Mouse (Mus musculus) naive thymus-derived CD4-positive, alpha-beta T cell, adult 2 months (primary cell): Measurements from ENCODE around the gene Cox14.
"Not testable (repeated sequence)": the region's sequence is repeated elsewhere in the genome, so short reads cannot be mapped to it uniquely, and the experiment has no call there.

Source experiments
- DNase-seq: peaks from one replicate; pipeline ENCODE4 v3.0.0-alpha.2; 2011; ENCODE audit warnings: low read depth

Cox14 gene

DNA sequence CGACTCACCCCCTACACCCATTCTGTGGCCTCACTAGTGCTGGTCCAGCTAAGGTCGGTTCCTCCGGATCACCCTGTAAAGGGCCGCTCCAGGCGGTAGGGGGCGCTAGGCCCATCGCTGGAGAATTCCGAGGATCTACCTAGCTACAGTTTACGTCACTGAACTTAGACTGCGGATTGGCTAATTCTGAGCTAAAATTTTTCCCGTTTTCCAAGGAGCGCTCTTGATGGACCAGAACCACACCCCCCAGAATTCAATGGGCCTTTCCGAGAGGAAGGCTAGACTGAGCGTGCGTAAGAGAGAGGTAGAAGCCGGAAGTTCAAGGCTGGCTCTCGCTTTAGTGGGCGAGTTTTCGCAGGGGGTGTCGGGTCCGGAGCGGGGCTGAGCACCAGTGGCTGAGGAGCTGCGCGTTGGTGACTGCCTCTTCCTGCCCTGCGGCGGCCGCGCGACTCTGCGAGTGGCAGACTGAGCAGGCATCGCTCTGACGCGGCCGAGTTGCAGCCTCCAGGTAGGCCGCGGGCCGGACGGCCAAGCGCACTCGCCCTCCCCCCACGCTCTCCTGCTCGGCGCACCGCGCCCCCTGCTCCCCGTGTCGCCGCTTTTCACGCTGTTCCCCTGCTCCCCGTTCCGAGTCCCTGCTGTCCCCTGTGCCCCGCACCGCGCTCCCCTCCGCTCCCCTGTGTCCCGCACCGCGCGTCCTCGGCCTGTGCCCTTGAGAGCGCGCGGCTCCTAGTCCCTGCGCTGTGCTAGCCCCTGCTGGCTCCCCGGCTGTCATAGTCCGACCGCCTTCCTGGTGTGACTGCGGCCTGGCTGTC is at the start of gene Cox14:
TSS of gene Cox14 (plus strand) at position 278 of the 815 bp plus-strand sequence.
- DNase-seq, result peak; percentile 98

DNA sequence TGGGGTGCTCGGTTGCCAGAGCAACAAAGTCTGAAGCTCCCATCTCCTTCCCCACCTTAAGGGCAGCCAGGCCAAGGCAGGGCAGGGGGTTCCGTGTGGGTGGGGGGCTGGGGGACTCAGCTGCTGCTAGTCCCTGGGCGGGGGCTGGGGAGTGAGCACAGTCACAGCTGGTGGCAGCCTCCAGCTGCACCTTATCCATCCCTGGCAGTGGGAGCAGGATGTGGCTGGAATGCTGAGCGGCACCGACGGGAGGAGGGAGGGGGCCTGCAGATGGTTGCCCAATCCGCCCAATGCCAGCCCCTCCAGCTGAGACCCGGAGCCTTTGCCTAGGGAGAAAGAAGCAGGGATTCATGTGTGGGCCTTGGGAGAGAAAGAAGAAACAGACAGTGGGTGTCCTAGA is 48.3 kb upstream of the Cox14 start:
- no peak for DNase-seq

DNA sequence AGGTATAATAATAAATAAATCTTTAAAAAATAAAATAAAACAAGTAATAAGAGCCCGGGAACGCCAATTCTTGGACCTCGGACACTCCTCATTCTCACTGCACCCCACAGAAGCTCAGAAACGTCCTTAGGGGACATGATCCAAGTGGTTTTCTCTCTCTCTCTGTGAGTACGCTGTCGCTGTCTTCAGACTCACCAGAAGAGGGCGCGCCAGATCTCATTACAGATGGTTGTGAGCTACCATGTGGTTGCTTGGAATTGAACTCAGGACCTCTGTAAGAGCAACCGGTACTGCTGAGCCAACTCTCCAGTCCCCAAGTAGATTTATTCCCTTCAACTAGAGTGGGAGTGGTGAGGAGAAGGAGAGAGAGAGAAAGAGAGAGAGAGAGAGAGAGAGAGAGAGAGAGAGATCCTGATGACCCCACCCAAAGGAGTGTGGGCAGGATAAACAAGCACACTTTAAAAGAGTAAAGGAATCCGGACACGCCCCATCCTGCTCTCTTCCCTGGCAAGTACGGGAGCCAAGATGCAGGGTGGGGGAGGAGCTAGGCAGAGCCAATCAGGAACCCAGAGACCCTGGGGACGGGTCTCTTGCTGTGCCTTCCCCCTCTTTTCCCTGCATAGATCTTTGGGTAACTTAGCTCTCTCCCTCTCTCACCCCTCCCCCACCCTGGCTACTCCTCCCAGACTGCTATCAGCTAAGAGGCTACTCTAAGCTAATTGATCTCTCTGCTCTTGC is 47.2 kb upstream of the Cox14 start:
- peak; percentile 45 for DNase-seq

DNA sequence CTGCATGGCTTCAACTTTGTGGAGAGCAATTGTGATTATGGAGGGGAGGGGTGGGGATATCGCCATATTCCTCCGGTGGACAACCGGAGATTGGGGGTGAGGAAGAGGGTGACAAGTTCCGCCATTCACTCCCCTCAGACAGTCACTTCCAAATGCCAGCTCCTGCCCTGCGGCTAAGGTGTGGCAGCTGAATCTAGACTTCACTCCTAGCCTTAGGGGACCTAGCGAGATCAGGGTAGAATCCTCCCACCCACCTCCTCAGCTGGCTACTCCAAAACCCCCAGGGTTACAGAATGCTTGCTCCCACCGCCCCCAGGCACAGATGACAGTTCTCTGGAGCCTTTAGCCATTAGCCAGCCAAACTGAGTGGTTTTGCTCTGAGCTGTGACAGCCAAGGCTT is 46.4 kb upstream of the Cox14 start:
- no peak for DNase-seq

DNA sequence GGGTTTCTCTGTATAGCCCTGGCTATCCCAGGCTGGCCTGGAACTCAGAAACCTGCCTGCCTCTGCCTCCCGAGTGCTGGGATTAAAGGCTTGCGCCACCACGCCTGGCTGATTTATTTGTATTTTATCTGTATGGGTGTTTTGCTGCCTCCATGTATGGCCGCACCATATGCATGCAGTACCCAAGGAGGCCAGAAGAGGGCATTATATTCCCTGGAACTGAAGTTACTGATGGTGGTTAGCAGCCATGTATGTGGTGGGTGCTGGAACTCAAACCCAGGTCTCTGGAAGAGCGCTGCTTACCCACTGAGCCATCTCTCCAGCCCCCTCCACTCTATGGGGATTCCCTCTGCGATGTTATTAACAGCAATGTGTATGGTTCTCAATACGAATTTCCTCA is 42.5 kb upstream of the Cox14 start:
- DNase-seq, result peak; percentile 55

DNA sequence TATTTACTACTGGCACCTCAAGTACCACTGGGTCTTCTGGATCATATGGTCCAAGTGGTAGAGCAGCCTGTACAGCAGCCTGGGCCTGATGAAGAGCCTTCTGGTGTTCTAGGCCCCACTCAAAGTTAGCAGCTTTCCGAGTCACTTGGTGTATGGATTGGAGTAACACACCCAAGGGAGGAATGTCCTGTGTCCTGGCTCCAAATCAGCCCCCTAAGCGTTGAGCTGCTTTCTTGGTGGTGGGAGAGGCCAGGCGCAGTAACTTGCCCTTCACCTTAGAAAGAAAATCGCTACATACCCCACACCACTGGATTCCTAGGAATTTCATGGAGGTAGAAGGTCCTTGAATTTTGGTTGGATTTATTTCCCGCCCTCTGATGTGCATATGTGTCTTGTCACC is 41.3 kb upstream of the Cox14 start:
- no peak for DNase-seq

DNA sequence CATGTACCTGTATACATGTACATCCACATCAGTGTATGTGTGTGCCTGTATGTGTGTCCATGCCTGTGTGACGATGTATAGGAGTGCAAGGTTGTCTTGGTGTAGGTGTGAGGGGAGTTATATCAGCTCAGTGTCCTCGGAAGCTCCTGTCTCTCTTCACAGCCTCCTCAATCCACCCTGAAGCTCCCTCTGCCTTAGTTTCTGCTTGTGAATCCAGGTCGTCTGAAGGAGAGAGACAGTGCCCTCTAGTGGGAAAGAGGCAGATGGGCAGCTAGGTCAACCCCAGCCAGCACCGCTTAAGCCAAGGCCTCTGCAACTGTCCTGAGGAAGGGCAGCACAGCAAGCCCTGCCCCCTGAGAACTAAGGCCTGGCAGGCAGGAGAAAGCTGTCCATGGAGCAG is 36.7 kb upstream of the Cox14 start:
- DNase-seq, result peak; percentile 66

DNA sequence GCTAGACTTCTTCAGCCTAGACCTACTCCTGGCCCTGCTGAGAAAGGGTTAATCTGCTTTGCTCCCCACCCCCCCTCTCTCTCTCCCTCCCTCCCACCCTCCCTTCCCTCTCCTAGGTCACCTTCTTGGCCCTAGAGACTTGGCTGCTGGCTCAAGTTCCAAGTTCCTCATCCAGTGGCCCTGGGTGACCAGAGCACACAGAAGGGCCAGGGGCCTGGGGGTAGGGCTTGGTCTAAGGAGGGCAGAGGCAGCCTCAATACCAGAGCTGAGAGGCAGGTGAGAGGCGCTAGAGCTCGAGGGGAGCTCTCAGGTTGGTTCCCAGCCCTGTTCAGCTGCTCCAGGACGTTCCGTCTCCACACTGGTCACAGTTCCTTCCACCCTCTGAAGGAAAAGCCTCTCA is 34.5 kb upstream of the Cox14 start:
- no peak for DNase-seq

DNA sequence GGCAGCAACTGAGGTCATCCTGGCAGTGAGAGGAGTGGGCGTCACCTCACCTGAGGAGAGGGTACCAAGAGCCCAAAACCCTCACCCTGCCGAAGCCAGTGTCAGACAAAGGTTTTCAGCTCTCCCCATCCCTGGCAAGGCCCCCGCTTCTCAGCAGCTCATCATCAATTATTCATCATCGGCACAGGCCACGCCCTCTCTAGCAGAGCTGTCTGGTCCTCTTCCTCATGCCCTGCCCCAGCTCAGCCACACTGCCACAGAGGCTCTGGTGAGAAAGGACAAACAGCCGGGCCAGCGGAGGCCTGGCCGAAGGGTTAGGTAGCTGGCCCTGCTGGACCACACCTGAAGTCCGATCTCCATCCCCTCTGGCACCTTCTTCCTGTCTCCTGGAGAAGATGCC is 33.4 kb upstream of the Cox14 start:
- DNase-seq, result no peak

DNA sequence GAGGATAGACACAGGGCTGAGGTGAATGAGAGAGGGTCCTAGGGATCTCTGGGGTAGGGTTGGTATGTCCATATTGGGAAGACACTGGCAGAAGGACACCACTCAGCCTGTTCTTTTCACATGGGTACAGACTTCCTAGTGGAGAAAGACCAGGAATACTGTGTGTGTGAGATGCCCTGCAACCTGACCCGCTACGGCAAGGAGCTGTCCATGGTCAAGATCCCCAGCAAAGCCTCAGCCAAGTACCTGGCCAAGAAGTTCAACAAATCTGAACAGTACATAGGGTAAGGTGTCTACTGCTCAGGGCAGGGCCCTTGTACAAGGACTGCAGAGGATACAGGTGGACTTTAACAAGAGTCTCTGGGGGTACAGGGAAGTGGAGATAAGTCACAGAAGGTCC is 28.1 kb upstream of the Cox14 start:
- DNase-seq, result no peak

DNA sequence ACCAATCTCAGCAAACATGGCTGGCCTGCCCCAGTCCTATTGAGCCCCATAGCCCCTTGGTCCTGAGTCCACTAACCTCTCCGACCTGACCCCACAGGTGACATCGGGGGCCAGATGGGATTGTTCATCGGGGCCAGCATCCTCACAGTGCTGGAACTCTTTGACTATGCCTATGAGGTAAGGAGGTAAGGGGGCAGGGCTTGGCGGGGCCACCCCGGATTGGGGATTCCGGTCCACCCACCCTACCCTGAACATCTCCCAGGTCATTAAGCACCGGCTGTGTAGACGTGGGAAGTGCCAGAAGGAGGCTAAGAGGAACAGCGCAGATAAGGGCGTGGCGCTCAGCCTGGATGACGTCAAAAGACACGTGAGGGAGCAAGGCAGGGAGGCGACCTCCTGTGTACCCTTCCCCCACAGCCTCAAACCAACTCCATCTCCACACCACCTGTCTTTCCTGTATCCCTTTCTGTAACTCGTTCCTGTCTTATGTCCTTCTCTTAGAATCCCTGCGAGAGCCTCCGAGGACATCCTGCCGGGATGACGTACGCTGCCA is 26.8 kb upstream of the Cox14 start:
- no peak for DNase-seq

DNA sequence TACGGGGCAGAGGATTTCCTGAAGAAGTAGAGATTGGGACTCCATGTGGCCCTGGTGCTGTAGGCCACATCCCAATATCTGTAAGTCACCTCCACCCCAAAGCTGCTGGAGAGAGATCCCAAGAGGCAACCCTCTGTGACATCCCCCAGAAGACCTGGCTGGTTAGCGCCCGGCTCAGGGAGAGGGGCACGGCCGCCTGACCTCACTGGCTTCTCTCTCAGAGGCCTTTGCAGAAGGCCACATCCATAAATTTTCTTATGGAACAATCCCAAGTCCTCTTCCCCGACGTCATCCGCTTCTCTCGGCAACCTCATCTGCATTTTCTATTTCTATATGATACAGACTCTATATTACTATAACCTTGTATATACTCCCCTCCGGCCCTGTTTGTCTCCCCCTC is 25.7 kb upstream of the Cox14 start:
- no peak for DNase-seq

DNA sequence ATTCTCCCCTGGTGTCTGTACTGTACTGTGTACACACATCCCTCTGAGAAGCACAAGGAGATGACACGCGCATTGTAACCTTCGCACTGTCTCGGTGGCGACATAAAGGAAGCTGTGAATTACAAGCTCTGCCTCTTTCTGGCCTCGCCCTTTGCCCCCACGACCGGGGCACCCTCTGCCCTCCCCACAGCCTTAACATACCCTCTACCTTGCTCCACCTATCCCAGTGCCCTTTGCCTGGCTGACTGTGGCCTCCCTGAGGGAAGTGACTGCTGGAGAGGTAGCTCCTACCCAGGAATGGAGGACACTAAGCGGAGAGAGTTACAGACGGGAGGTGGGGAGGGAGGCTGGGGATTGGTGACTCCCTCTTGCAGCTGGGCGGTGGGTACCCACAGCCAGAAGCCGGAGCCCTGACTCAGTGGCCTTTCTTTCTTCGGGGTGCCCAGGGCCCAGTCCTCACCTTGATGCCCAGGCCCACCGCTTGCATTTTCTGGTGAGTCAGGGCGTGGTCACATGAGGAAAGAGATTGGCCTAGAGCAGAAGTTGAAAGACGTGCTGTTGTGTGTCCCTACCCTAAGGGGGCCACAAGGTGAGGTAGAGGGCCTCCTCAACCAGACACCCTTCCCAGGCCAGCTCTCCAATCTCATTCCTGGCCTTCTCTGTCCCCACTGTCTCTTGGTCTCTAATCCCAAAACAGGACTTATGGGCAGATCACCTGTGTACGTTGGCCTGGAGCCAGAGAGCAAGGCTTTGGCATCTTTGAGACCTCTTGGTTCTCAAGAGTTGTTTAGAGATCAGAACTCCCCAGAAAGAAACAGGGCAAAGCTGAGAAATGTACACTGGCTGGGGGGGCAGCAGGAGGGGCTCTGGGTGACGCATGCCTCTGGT is 25.0 kb upstream of the Cox14 start:
- DNase-seq, result no peak

DNA sequence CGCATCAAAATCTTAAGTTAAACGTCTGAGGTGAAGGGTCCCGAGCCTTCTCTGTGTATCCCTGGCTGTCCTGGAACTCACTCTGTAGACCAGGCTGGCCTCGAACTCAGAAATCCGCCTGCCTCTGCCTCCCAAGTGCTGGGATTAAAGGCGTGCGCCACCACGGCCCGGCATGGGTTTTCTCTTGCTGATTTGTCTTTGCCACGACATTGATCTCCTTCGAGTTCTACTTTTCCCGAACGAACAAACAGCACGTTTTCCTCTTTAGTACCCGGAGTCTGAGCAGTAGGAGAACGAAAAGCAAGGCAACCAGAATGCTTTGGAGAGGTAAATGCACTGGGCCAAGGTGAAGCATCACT is 23.8 kb upstream of the Cox14 start:
- DNase-seq, result not testable (repeated sequence)

DNA sequence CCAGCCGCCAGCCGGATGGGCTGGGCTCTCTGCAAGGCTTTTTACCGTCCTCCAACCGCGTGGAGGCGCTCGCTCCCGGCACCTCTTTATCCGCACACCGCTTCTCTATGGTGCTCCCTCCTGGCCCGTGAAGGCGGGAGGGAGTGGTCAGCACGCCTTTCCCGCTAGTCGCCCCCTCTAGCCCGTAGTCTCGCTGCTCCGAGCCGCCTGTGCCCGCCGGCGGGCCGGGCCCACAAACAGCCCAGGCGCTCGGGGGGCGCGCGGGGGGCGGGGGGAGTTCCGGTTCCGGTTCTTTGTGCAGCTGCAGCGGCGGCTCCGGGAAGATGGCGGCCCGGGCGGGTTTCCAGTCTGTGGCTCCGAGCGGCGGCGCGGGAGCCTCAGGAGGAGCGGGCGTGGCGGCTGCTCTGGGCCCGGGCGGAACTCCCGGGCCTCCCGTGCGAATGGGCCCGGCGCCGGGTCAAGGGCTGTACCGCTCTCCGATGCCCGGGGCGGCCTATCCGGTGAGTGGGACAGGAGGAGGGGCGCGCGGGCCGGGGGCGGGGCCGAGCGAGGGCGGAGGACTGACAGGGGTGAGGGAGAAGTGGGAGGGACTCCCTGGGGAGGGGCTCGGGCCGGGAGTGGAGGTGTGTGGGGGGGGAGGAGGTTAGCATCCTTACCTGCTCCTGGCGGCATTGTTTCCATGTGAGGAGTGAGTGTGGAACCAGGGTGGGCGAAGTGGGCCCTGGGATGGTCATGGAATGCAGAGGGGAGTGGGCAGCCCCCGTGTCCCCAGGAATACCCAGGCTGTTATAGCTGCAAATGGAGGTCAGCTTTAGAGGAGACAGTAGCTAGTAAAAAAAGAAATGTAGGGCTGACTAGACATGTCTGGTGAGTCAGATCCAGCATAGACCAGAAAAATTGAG is 23.2 kb upstream of the Cox14 start, which contains the start of gene Smarcd1:
TSS of gene Smarcd1 (plus strand) at position 131 of the 902 bp plus-strand sequence.
- peak; percentile 96 for DNase-seq

DNA sequence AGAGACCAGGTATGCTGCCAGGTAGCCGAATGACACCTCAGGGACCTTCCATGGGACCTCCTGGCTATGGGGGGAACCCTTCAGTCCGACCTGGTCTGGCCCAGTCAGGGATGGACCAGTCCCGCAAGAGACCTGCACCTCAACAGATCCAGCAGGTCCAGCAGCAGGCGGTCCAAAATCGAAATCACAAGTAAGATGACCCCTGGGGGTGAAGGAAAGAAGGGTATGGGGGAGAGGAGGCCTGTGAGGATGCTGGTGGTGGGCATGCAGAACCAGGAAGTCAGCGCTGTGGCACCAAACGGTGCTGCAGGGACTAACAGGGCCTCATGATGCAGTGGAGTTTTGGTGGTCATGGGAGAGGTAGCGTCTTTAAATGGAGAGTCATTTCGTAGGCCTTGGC is 22.3 kb upstream of the Cox14 start:
- DNase-seq, result no peak

DNA sequence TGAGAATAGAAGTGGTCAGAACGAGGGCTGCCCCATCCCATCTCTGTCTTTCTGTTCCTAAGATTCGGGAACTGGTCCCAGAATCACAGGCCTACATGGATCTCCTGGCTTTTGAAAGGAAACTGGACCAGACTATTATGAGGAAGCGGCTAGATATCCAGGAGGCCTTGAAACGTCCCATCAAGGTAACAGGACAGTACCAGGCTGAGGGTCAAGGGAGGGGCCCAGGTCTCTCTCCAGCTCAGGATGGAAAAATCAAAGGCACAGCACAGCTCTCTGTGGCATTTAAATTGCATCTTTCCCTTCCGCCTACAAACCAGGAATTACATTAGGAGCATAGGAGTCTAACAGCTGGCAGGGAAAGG is 21.8 kb upstream of the Cox14 start:
- DNase-seq, result no peak

DNA sequence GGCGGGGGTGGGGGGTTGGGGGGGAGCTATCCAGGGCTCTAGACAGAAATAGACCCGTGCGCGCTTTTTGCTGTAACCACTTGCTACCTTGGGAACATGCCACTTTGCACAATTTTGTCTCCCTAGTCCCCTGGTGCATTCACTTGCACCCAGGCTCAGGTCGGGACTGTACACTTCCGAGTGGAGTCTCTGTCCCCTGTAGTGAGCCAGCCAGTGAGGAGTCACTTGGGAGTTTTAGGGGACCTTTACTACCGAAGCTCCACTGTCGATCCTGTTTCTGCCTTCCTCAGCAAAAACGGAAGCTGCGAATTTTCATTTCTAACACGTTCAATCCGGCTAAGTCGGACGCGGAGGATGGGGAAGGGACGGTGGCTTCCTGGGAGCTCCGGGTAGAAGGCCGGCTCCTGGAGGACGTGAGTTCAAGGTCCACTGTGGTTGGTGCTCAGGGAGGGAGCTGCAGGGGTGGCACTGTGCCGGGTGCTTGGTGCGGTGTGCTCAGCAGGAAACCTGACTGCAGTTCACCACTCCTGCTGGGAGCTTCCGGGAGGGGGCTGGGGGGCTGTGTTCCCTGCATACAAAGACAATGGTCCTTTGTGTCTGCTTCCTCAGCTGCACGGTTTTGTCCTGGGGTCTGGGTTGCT is 21.3 kb upstream of the Cox14 start:
- DNase-seq, result no peak

DNA sequence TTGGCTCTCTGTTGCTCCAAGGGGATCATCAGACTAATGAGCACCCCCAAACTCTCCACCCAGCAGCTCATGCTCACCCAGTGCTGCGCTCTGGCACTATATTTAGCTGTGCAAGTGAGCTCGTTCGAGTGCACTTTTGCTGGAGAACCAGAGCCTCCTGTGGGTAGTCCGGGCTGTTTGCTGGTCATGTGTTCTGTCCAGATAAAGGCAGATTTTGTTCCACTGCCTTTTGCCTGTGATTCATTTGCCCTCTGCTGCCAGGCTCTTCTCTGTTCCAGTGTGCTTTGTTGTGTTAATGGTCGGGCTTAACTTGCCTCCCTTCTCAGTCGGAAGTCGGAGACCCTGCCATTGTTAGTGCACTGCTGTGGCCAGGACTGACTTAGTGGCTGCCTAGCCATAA is 20.5 kb upstream of the Cox14 start:
- no peak for DNase-seq

DNA sequence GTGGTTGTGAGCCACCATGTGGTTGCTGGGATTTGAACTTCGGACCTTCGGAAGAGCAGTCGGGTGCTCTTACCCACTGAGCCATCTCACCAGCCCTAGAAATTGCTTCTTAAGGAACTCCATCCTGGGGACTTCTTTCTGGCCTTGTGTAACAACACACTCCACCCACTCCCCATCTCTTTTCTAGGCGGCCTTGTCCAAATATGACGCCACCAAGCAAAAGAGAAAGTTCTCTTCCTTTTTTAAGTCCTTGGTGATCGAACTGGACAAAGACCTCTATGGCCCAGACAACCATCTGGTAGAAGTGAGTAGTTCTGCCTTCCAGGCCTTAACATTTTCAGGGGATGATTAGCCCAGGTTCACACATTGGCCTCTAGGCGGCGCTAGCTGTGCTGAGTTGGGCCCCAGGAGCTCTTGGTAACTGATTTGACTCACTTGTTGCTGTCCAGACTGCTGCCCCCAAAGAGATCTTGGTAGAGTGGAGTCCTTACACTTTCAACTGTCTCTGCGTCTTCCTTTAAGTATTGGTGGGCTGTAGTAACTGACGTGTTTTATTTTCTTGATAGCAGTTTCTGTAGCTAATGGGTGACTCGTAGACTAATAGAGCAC is 19.9 kb upstream of the Cox14 start, which contains the start of gene Gm17349:
TSS of gene Gm17349 (minus strand) at position 51 of the 609 bp plus-strand sequence.
- peak; percentile 80 for DNase-seq
